ENCODE assay signal across 15 mouse cellular contexts in the genomic region with DNA sequence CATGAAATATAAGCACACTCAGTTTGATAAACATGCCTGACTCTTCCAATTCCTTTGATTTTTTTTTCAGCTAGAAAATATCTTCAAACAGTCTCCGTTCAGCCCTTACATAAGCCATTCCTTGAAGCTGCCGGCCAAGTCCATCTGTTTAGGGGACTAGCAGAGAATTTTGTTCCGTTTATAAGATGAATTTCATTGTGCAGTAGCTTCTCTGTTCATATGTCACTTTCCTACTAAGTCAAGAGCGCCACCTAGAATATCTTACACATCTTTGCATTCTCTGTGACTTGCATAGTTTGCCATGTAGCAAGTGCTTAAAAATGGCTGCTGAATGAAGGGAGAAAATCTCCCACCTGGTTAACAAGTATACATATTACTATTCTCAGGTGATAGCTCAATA. TPM values are rescaled to one million over a fixed set of nuclear protein-coding genes. Genes with fewer than 3 reads are reported as not detected.
DNase-seq lines count a peak whose midpoint lies in the region; ATAC-seq and TF ChIP-seq lines count a peak whose summit lies in the region.
"Had no signal": no experiment of that assay in that cellular context is flagged by ENCODE, and none has a peak within 500 bp of the region (broad histone marks: within the 10 kb centered on the region; RNA-seq: fewer than 3 reads in every experiment).

No protein-coding gene starts in this region.

- peak; percentile 9 for DNase-seq in CD4-positive, CD25-positive, alpha-beta regulatory T cell, adult 2 months (ENCODE audit: low read depth, low spot score)
- DNase-seq in heart, postnatal 0 days (ENCODE audit: low spot score) = peak; percentile 32
- no peak for DNase-seq in heart, postnatal 10 days
- DNase-seq in lung, postnatal 0 days (ENCODE audit: low spot score) = peak; percentile 34
- no peak for DNase-seq in lung, adult 18-20 months
- DNase-seq in brain, embryonic 14.5 days (ENCODE audit: low read depth) = peak; percentile 31
- no peak for DNase-seq in MN1 (ENCODE audit: low spot score)
- DNase-seq: heart, adult 18-20 months; kidney, adult 2 months; thymus, adult 18-20 months had no signal

- H3K4me3 ChIP-seq in heart, postnatal 0 days (ENCODE audit: low read depth, low read length) = no peak overlapping the region
- no peak overlapping the region for H3K4me3 ChIP-seq in lung, postnatal 0 days (ENCODE audit: low read depth, low read length)
- H3K4me3 ChIP-seq: embryonic facial prominence, embryonic 15.5 days; hindbrain, embryonic 10.5 days; midbrain, embryonic 15.5 days; neural tube, embryonic 15.5 days had no signal

- no peak for TF ChIP-seq POLR2A in brain, embryonic 14.5 days (IDR thresholded peaks at IDR 0.05; ENCODE audit: borderline replicate concordance, extremely low read depth, insufficient read depth, insufficient read length, poor library complexity, severe bottlenecking)

- H3K4me2 ChIP-seq in heart, postnatal 0 days (ENCODE audit: low read depth, low read length) = no peak overlapping the region
- no peak overlapping the region for H3K4me2 ChIP-seq in lung, postnatal 0 days (replicated peaks; ENCODE audit: low read depth, low read length)
- H3K4me2 ChIP-seq: embryonic facial prominence, embryonic 15.5 days; midbrain, embryonic 15.5 days; neural tube, embryonic 15.5 days had no signal

- H3K9me3 ChIP-seq in heart, postnatal 0 days (replicated peaks; ENCODE audit: control insufficient read depth, low read length) = no peaks in the 10 kb centered on the region
- H3K9me3 ChIP-seq in lung, postnatal 0 days (ENCODE audit: low read length) = no peaks in the 10 kb centered on the region
- H3K9me3 ChIP-seq: embryonic facial prominence, embryonic 15.5 days; hindbrain, embryonic 10.5 days; midbrain, embryonic 15.5 days; neural tube, embryonic 15.5 days had no signal

- H3K9ac ChIP-seq in heart, postnatal 0 days (replicated peaks; ENCODE audit: low read depth, low read length) = no peak overlapping the region
- H3K9ac ChIP-seq in lung, postnatal 0 days (replicated peaks; ENCODE audit: low read depth) = no peak overlapping the region
- H3K9ac ChIP-seq: embryonic facial prominence, embryonic 15.5 days; midbrain, embryonic 15.5 days; neural tube, embryonic 15.5 days had no signal

- H3K4me1 ChIP-seq in heart, postnatal 0 days (ENCODE audit: control insufficient read depth, insufficient read depth) = peaks cover 13% of the 10 kb centered on the region; the same call in 1 of the 2 replicates
- no peaks in the 10 kb centered on the region for H3K4me1 ChIP-seq in lung, postnatal 0 days (ENCODE audit: insufficient read depth, low read depth, low read length)
- H3K4me1 ChIP-seq: embryonic facial prominence, embryonic 15.5 days; hindbrain, embryonic 10.5 days; midbrain, embryonic 15.5 days; neural tube, embryonic 15.5 days had no signal

- no peak overlapping the region for H3K27ac ChIP-seq in heart, postnatal 0 days (ENCODE audit: low read depth)
- H3K27ac ChIP-seq in lung, postnatal 0 days (ENCODE audit: low read length) = no peak overlapping the region
- H3K27ac ChIP-seq: embryonic facial prominence, embryonic 15.5 days; hindbrain, embryonic 10.5 days; midbrain, embryonic 15.5 days; neural tube, embryonic 15.5 days had no signal

- intact Hi-C loops in heart, postnatal 10 days (cut with DNase I) = no loop called here

- TF ChIP-seq CTCF in heart, postnatal 0 days (IDR thresholded peaks at IDR 0.05; ENCODE audit: low read depth) = peak; percentile 39
- peak; percentile 41 for TF ChIP-seq CTCF in lung, postnatal 0 days (IDR thresholded peaks at IDR 0.05)
- no peak for TF ChIP-seq CTCF in brain, embryonic 14.5 days (IDR thresholded peaks at IDR 0.05; ENCODE audit: borderline replicate concordance, extremely low read depth, insufficient read depth, insufficient read length)

- no peaks in the 10 kb centered on the region for H3K36me3 ChIP-seq in heart, postnatal 0 days (replicated peaks; ENCODE audit: control insufficient read depth, insufficient read depth, low read length)
- no peaks in the 10 kb centered on the region for H3K36me3 ChIP-seq in lung, postnatal 0 days (ENCODE audit: insufficient read depth, low read length)
- H3K36me3 ChIP-seq: embryonic facial prominence, embryonic 15.5 days; hindbrain, embryonic 10.5 days; midbrain, embryonic 15.5 days; neural tube, embryonic 15.5 days had no signal

- H3K27me3 ChIP-seq in heart, postnatal 0 days (ENCODE audit: control insufficient read depth, insufficient read depth, low read length) = no peaks in the 10 kb centered on the region
- H3K27me3 ChIP-seq in lung, postnatal 0 days (replicated peaks; ENCODE audit: insufficient read depth, low read length) = no peaks in the 10 kb centered on the region
- H3K27me3 ChIP-seq: embryonic facial prominence, embryonic 15.5 days; midbrain, embryonic 15.5 days; neural tube, embryonic 15.5 days had no signal

- WGBS in heart, postnatal 0 days = 62% methylated on average over 4 of the region's 4 CpGs
- WGBS in lung, postnatal 0 days = 45% methylated on average over 4 of the region's 4 CpGs

- no peak for TF ChIP-seq EP300 in heart, postnatal 0 days (IDR thresholded peaks at IDR 0.05; ENCODE audit: low read depth)
- TF ChIP-seq EP300 in lung, postnatal 0 days (IDR thresholded peaks at IDR 0.05) = no peak

- ATAC-seq in CD4-positive, CD25-positive, alpha-beta regulatory T cell, adult 4 months = no peak
- no peak for ATAC-seq in heart, postnatal 0 days (ENCODE audit: insufficient read depth, low read depth)
- ATAC-seq in lung, postnatal 0 days = no peak
- ATAC-seq: midbrain, embryonic 15.5 days had no signal

RNA-seq across cellular contexts. Expression of a gene that starts 51.0 kb away (rescaled TPM):
- 1 to 10 TPM; 5.4 to 7.8 TPM for polyA plus RNA-seq in CD4-positive, CD25-positive, alpha-beta regulatory T cell, adult 4 months (2017; shearing (Covaris generic))
- total RNA-seq in heart, postnatal 0 days (2014; rRNA removed; ENCODE audit: low replicate concordance) = 52.1 and 62.4 TPM in 2 replicates
- 49.3 and 51.3 TPM in 2 replicates for polyA plus RNA-seq in heart, postnatal 0 days (2015; fragmentation: Nextera tagmentation; extraction: Ambion mirVana)
- 10 to 100 TPM; 16.5 to 17.6 TPM for total RNA-seq in heart, postnatal 10 days (2021)
- 54.1 and 55.0 TPM in 2 replicates for polyA plus RNA-seq in lung, postnatal 0 days (2015; fragmentation: Nextera tagmentation; extraction: Ambion mirVana)
- 18.5 and 22.8 TPM in 2 replicates for polyA plus RNA-seq in brain, embryonic 14.5 days (2012; rRNA removed)

Comparison
In these comparisons a context has a peak if more than half of its experiments do, and no peak if none do; other contexts are left out.
1. DNase-seq: peak in CD4-positive, CD25-positive, alpha-beta regulatory T cell, adult 2 months (single experiment), heart, postnatal 0 days (single experiment), lung, postnatal 0 days (single experiment) and brain, embryonic 14.5 days (single experiment); none in heart, postnatal 10 days (0 of 2), lung, adult 18-20 months (0 of 2) and MN1 (single experiment).